Mouse (Mus musculus): ENCODE measurements around the gene Zbtb2.

DNA sequence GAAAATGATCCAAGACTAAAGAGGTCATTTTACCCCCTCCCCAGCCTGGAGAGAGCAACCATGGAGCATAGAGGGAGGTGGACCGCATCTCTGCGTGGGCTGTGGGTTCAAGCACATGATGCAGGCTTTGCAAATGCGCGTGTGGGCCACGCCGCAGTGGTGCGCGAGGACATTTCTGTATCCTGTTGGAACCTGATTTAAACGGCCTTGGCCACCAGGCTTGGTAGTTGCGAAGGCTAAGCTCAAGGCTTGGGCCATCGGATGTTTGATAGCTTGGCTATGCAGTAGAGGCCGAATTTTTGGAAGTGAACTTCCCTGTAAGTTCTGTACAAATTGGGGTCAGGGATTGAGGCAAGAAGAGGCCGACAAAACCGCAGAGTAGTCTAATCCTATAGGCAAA lies 40.3 kb downstream of the Zbtb2 start:
- TF ChIP-seq POLR2A (IDR thresholded peaks at IDR 0.05; ENCODE audit: insufficient read depth, low read depth, low read length) (no peak), CTCF (IDR thresholded peaks at IDR 0.05; ENCODE audit: insufficient read depth, low read depth, low read length) (no peak)

Data from olfactory bulb, adult 2 months (tissue).